Mouse (Mus musculus) spleen, adult 2 months (tissue): ENCODE measurements around the gene Dhx32. TPM values are rescaled to one million over a fixed set of nuclear protein-coding genes. Genes with fewer than 3 reads are reported as not detected.
A peak's percentile ranks its signal among the peaks of the same experiment; 100 is the strongest.
"Not testable (repeated sequence)": the region's sequence is repeated elsewhere in the genome, so short reads cannot be mapped to it uniquely, and the experiment has no call there.

Source experiments
- DNase-seq, 2 experiments: peaks; one replicate each; pipeline versions ENCODE4 v3.0.0 to v3.0.0-alpha.2; 2012 to 2021; ENCODE audit warnings: low spot score in 2 of 2, low read depth in 1 of 2
- H3K27ac ChIP-seq: fragments of 200-500 bp; 2 replicates; pipeline ENCODE4 v1.5.1; 2012; ENCODE audit warnings: low read length, inconsistent platforms; ENCODE audit not compliant: insufficient read depth
- H3K27me3 ChIP-seq: fragments of 200-500 bp; 2 replicates; pipeline ENCODE4 v1.6.1; 2012; ENCODE audit warnings: mild to moderate bottlenecking, moderate library complexity, low read length, inconsistent platforms; ENCODE audit not compliant: control insufficient read depth, insufficient read depth
- H3K36me3 ChIP-seq: fragments of 200-500 bp; 2 replicates; pipeline ENCODE4 v1.6.1; 2012; ENCODE audit warnings: mild to moderate bottlenecking, low read length, inconsistent platforms; ENCODE audit not compliant: control insufficient read depth, insufficient read depth
- H3K4me1 ChIP-seq: fragments of 200-500 bp; 2 replicates; pipeline ENCODE4 v1.6.1; 2011; ENCODE audit warnings: inconsistent platforms; ENCODE audit not compliant: control insufficient read depth, insufficient read depth, insufficient read length
- H3K4me3 ChIP-seq: fragments of 200-500 bp; 2 replicates; pipeline ENCODE4 v1.5.1; 2011; ENCODE audit warnings: mild to moderate bottlenecking, inconsistent platforms; ENCODE audit not compliant: insufficient read depth, insufficient read length; ENCODE audit errors: extremely low read depth
- CTCF ChIP-seq: fragments of 200-500 bp; IDR thresholded peaks from 2 replicates; pipeline ENCODE4 v1.5.1; 2011; ENCODE audit warnings: mild to moderate bottlenecking, inconsistent platforms; ENCODE audit not compliant: insufficient read depth, insufficient read length, insufficient replicate concordance; ENCODE audit errors: extremely low read depth
- POLR2A ChIP-seq: fragments of 200-500 bp; IDR thresholded peaks from 2 replicates; pipeline ENCODE4 v1.6.1; 2011; ENCODE audit warnings: low read depth, low read length, inconsistent platforms
- WGBS: fragments of 180-500 bp; shearing (Covaris S2); methylation state at CpG from one replicate; pipeline ENCODE4 v1.1.7; 2018; 5-methylcytosine and 5-hydroxymethylcytosine counted together
- polyA plus RNA-seq: library from polyadenylated mRNA; depleted of rRNA; stranded (reverse); fragments of >200 nt; gene quantifications from 2 replicates; pipeline ENCODE4 v1.2.3, GENCODE M21; 2012

Gene Dhx32
- polyA plus RNA-seq, 1 experiment: 7.5 TPM

- Histone ChIP-seq H3K36me3 (peaks cover 34% of the 10 kb centered on the region), H3K27me3 (no peaks in the 10 kb centered on the region), H3K4me1 (peaks cover 6% of the 10 kb centered on the region; the same call in 1 of the 2 replicates), H3K4me3 (no peak overlapping the region), H3K27ac (peak overlapping the region; percentile 27)
- no peak for TF ChIP-seq CTCF
- TF ChIP-seq POLR2A: no peak
- 49% methylated on average over 4 of the region's 4 CpGs for WGBS
- peak in 1 of 2 experiments; percentile 6 for DNase-seq
Observed at GRCm38 (mm10) chr7:133715387-133715786, 67.1 kb downstream of the Dhx32 start.

GRCm38 (mm10) chr7:133707301-133707700, 75.2 kb downstream of the Dhx32 start:
- Histone ChIP-seq H3K36me3 (no peaks in the 10 kb centered on the region), H3K4me1 (peaks cover 4% of the 10 kb centered on the region; the same call in 1 of the 2 replicates), H3K27ac (no peak overlapping the region), H3K4me3 (no peak overlapping the region), H3K27me3 (no peaks in the 10 kb centered on the region)
- DNase-seq: no peak
- TF ChIP-seq CTCF (no peak), POLR2A (no peak)
- WGBS: 83% methylated on average over 2 of the region's 2 CpGs

- Histone ChIP-seq H3K4me3 (no peak overlapping the region), H3K27ac (no peak overlapping the region), H3K4me1 (no peaks in the 10 kb centered on the region), H3K27me3 (no peaks in the 10 kb centered on the region), H3K36me3 (peaks cover 4% of the 10 kb centered on the region)
- WGBS: 97% methylated on average over 7 of the region's 7 CpGs
- no peak for TF ChIP-seq POLR2A
- TF ChIP-seq CTCF: no peak
- DNase-seq: no peak
Observed at GRCm38 (mm10) chr7:133703906-133704305, 78.6 kb downstream of the Dhx32 start.

- no peak for DNase-seq
- TF ChIP-seq CTCF (no peak), POLR2A (no peak)
- Histone ChIP-seq H3K4me1 (no peaks in the 10 kb centered on the region), H3K27ac (peak overlapping the region; percentile 71), H3K36me3 (peaks cover 5% of the 10 kb centered on the region), H3K27me3 (no peaks in the 10 kb centered on the region), H3K4me3 (no peak overlapping the region)
- 90% methylated on average over 10 of the region's 10 CpGs for WGBS
Observed at GRCm38 (mm10) chr7:133702333-133702732, 80.2 kb downstream of the Dhx32 start.

GRCm38 (mm10) chr7:133701366-133701765, 81.2 kb downstream of the Dhx32 start:
- Histone ChIP-seq H3K36me3 (peaks cover 5% of the 10 kb centered on the region), H3K27ac (no peak overlapping the region), H3K4me3 (peak overlapping the region; percentile 15; the same call in 1 of the 2 replicates), H3K27me3 (no peaks in the 10 kb centered on the region), H3K4me1 (no peaks in the 10 kb centered on the region)
- TF ChIP-seq CTCF: no peak
- TF ChIP-seq POLR2A: no peak
- WGBS: 92% methylated on average over 7 of the region's 7 CpGs
- no peak for DNase-seq

- H3K27ac ChIP-seq: no peak overlapping the region
- no peak for TF ChIP-seq POLR2A
- TF ChIP-seq CTCF: no peak
- no peaks in the 10 kb centered on the region for H3K27me3 ChIP-seq
- WGBS: 46% methylated on average over 4 of the region's 4 CpGs
- peaks cover 8% of the 10 kb centered on the region for H3K36me3 ChIP-seq
- no peaks in the 10 kb centered on the region for H3K4me1 ChIP-seq
- no peak for DNase-seq
- no peak overlapping the region; the same call in 1 of the 2 replicates for H3K4me3 ChIP-seq
Observed at GRCm38 (mm10) chr7:133699885-133700284, 82.6 kb downstream of the Dhx32 start.

- no peak for TF ChIP-seq CTCF
- TF ChIP-seq POLR2A: no peak
- WGBS: 82% methylated on average over 12 of the region's 12 CpGs
- no peak for DNase-seq
- H3K4me3 ChIP-seq: no peak overlapping the region
- peak overlapping the region; percentile 55; the same call in 1 of the 2 replicates for H3K27ac ChIP-seq
- H3K36me3 ChIP-seq: peaks cover 10% of the 10 kb centered on the region
- H3K27me3 ChIP-seq: no peaks in the 10 kb centered on the region
- H3K4me1 ChIP-seq: no peaks in the 10 kb centered on the region
Observed at GRCm38 (mm10) chr7:133698021-133698709, 84.4 kb downstream of the Dhx32 start.

- not testable (repeated sequence) for H3K27me3 ChIP-seq, H3K4me3 ChIP-seq, DNase-seq, H3K27ac ChIP-seq, H3K4me1 ChIP-seq
- H3K36me3 ChIP-seq: peaks cover 16% of the 10 kb centered on the region
Observed at GRCm38 (mm10) chr7:133685644-133686043, 96.9 kb downstream of the Dhx32 start.
